Mouse (Mus musculus) neural tube, embryonic 15.5 days (tissue): ENCODE results near the gene Stx6. TPM values are rescaled to one million over a fixed set of nuclear protein-coding genes. Genes with fewer than 3 reads are reported as not detected.
A peak's percentile ranks its signal among the peaks of the same experiment; 100 is the strongest.

ENCODE experiments used
- ATAC-seq: fragments of 200-750 bp; cut with Nextera tagmentation; 2 replicates; pipeline ENCODE4 v1.8.0; 2017; ENCODE audit warnings: mild to moderate bottlenecking, moderate TSS enrichment, moderate library complexity; ENCODE audit not compliant: low FRiP score
- H3K27ac ChIP-seq: fragments of 300-500 bp; sonication (generic); replicated peaks from 2 replicates; pipeline ENCODE4 v1.5.1; 2015; ENCODE audit warnings: mild to moderate bottlenecking, inconsistent platforms
- H3K27me3 ChIP-seq: fragments of 300-500 bp; sonication (generic); replicated peaks from 2 replicates; pipeline ENCODE4 v1.6.1; 2015; ENCODE audit warnings: inconsistent platforms
- H3K36me3 ChIP-seq: fragments of 300-500 bp; sonication (generic); 2 replicates; pipeline ENCODE4 v1.6.1; 2015; ENCODE audit warnings: inconsistent platforms
- H3K4me1 ChIP-seq: fragments of 300-500 bp; sonication (generic); 2 replicates; pipeline ENCODE4 v1.6.1; 2015; ENCODE audit warnings: inconsistent platforms
- H3K4me2 ChIP-seq: fragments of 300-500 bp; sonication (generic); 2 replicates; pipeline ENCODE4 v1.6.1; 2015; ENCODE audit warnings: inconsistent platforms, mild to moderate bottlenecking, moderate library complexity
- H3K4me3 ChIP-seq: fragments of 300-500 bp; sonication (generic); replicated peaks from 2 replicates; pipeline ENCODE4 v1.5.1; 2015; ENCODE audit warnings: mild to moderate bottlenecking, inconsistent platforms
- H3K9ac ChIP-seq: fragments of 300-500 bp; sonication (generic); replicated peaks from 2 replicates; pipeline ENCODE4 v1.6.1; 2015; ENCODE audit warnings: mild to moderate bottlenecking, inconsistent platforms
- H3K9me3 ChIP-seq: fragments of 300-500 bp; sonication (generic); replicated peaks from 2 replicates; pipeline ENCODE4 v1.6.1; 2016; ENCODE audit warnings: inconsistent platforms
- WGBS: fragments of 180-500 bp; shearing (Covaris S2); methylation state at CpG from one replicate; pipeline ENCODE4 v1.1.7; 2015; ENCODE audit warnings: mixed read lengths; 5-methylcytosine and 5-hydroxymethylcytosine counted together
- polyA plus RNA-seq: library from polyadenylated mRNA; unstranded; fragments of >200 nt; fragmentation: Nextera tagmentation; extraction: Ambion mirVana; gene quantifications from 2 replicates; pipeline ENCODE4 v1.2.1, GENCODE M21; 2015

Stx6 gene
- polyA plus RNA-seq, 1 experiment from 2014 or later, result 102 TPM

DNA sequence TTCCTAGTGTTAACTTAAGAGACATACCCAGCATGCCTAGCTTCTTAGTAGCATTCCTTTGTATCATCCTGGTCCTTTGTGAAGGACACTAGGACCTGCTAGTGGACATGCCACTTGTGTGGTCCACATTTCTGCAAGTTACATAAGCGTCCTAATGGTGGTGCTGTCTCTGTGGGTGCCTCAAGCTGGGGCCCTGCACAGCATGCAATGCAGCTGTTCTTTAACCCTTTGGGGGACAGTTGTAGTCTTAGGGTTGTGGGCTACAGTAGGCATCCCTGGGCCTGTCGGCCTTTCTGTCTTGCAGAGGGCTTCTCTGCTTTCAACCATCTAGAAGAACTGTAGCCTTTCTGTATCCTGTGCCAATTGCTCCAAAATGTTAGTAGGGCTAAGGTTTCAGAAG is 42.5 kb downstream of the Stx6 start:
- Histone ChIP-seq H3K36me3 (peaks cover 28% of the 10 kb centered on the region), H3K4me1 (peaks cover 45% of the 10 kb centered on the region), H3K4me2 (no peak overlapping the region), H3K27me3 (no peaks in the 10 kb centered on the region), H3K27ac (no peak overlapping the region), H3K9ac (no peak overlapping the region), H3K4me3 (no peak overlapping the region), H3K9me3 (no peaks in the 10 kb centered on the region)
- 47% methylated on average over 2 of the region's 2 CpGs for WGBS
- no peak for ATAC-seq

DNA sequence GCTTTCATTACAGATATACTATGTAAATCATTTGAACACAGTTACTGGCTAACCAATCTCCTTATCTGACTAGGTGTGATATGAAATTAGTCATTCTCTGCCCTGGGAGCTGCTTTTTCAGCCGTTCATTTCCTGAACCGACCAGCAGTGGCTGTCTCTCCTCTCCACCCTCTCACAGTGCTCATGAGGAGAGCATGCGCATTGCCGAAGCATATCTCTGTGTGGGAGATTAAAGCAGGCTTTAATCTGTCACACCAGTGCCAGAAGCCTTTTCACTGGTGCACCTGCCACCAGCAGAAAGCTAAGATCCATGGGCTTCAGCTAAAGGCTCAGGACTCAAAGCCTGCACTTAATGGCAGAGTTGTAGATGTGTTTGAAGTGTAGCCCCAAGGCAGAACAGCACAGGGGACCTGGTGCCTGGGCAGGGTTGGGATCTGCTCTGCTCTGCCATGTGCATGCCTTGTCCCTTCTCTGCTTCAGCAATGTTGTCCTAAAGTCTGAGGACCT is 42.9 kb downstream of the Stx6 start:
- no peak overlapping the region for H3K9ac ChIP-seq
- H3K36me3 ChIP-seq, result peaks cover 28% of the 10 kb centered on the region
- H3K27me3 ChIP-seq, result no peaks in the 10 kb centered on the region
- peaks cover 49% of the 10 kb centered on the region for H3K4me1 ChIP-seq
- no peak overlapping the region for H3K4me2 ChIP-seq
- no peak for ATAC-seq
- H3K27ac ChIP-seq, result no peak overlapping the region
- no peak overlapping the region for H3K4me3 ChIP-seq
- H3K9me3 ChIP-seq, result no peaks in the 10 kb centered on the region
- WGBS, result 54% methylated on average over 4 of the region's 4 CpGs

- 79% methylated on average over 17 of the region's 17 CpGs for WGBS
- ATAC-seq, result no peak
- peak overlapping the region; percentile 29; the same call in 1 of the 2 replicates for H3K27ac ChIP-seq
- H3K4me1 ChIP-seq, result peaks cover 51% of the 10 kb centered on the region
- H3K9me3 ChIP-seq, result no peaks in the 10 kb centered on the region
- H3K36me3 ChIP-seq, result peaks cover 28% of the 10 kb centered on the region
- no peaks in the 10 kb centered on the region for H3K27me3 ChIP-seq
- H3K4me3 ChIP-seq, result no peak overlapping the region
- H3K4me2 ChIP-seq, result no peak overlapping the region
- H3K9ac ChIP-seq, result no peak overlapping the region
Observed at GRCm38 (mm10) chr1:155201914-155202313, 43.4 kb downstream of the Stx6 start.

DNA sequence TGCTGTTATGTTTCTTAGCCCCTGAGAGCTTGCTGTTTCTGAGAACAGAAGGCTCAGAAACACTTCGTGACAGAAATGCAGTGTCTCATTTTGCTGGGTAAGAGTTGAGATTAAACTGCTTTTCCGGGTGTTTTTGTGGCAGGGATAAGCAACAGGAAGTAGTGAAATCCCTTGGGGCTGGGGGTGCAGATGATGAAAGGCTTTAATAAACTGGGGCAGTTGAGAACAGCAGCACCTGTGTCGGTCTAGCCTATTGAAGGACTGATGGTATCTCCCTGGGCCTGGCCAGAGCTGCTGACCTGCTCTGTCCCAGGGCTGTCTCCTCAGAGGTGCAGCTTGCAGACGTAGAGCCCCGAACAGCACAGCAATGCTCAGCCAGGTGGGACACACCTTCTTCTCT is 44.0 kb downstream of the Stx6 start:
- Histone ChIP-seq H3K9ac (no peak overlapping the region), H3K4me2 (no peak overlapping the region), H3K27ac (peak overlapping the region; percentile 29; the same call in 1 of the 2 replicates), H3K27me3 (no peaks in the 10 kb centered on the region), H3K4me3 (no peak overlapping the region), H3K9me3 (no peaks in the 10 kb centered on the region), H3K36me3 (peaks cover 30% of the 10 kb centered on the region), H3K4me1 (peaks cover 51% of the 10 kb centered on the region)
- 70% methylated on average over 5 of the region's 5 CpGs for WGBS
- ATAC-seq, result no peak

GRCm38 (mm10) chr1:155203101-155203500 is 44.6 kb downstream of the Stx6 start:
- Histone ChIP-seq H3K4me2 (no peak overlapping the region), H3K9me3 (no peaks in the 10 kb centered on the region), H3K27ac (peak overlapping the region; percentile 29; the same call in 1 of the 2 replicates), H3K9ac (no peak overlapping the region), H3K4me1 (peaks cover 51% of the 10 kb centered on the region), H3K4me3 (no peak overlapping the region), H3K36me3 (peaks cover 29% of the 10 kb centered on the region), H3K27me3 (no peaks in the 10 kb centered on the region)
- 67% methylated on average over 7 of the region's 7 CpGs for WGBS
- ATAC-seq, result no peak

DNA sequence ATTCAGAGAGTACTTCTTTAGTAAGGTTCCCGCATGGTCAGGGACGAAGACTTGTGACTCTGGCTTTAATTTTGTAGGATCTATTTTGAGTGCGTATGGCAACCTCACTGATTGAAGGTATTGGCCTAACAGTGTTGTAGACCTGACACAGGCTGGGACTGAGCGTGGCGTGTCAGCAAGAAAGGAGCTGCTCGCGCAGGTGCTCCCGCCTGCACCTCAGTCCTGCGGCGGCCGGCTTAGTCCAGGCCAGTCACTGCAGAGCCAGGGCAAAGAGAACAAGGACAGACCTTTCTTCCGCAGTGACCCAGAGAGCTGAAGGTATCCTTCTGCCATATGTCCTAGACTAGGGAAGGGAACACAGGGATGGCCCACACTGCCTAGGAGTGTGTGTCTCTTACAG is 45.4 kb downstream of the Stx6 start:
- Histone ChIP-seq H3K9ac (no peak overlapping the region), H3K27me3 (no peaks in the 10 kb centered on the region), H3K4me1 (peaks cover 51% of the 10 kb centered on the region), H3K4me2 (no peak overlapping the region), H3K36me3 (peaks cover 21% of the 10 kb centered on the region), H3K27ac (peak overlapping the region; percentile 70), H3K4me3 (no peak overlapping the region), H3K9me3 (no peaks in the 10 kb centered on the region)
- WGBS, result 82% methylated on average over 12 of the region's 12 CpGs
- no peak for ATAC-seq

DNA sequence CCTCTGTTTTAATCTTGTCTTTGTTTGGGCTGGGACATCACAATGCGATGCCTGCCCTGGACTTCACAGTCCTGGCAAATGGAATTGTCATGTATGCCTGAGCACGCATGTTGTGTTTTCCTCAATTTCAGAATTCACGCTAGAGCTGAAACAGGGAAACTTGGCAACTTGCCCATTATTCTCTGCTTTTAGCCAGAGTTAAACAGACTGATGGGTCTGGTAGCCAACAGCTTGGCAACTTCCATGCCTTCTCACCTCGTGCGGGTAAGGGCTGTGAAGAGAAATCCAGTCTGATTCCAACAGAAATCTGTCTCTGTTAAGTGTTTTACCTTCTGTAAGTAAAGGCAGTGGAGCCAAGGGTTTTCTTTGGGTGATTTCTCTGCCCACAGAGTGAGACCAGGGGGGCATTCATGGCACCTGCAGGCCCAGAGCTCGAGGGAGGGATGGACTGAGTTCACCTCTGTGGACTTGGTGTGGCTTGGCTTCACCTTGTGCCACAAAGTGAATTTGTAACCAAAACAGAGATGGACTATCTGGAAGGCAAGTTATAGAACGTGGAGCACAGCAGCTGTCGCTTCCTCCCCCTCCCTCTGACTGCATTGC is 46.1 kb downstream of the Stx6 start:
- Histone ChIP-seq H3K4me2 (no peak overlapping the region), H3K9me3 (no peaks in the 10 kb centered on the region), H3K36me3 (peaks cover 18% of the 10 kb centered on the region), H3K4me3 (no peak overlapping the region), H3K4me1 (peaks cover 52% of the 10 kb centered on the region), H3K27me3 (no peaks in the 10 kb centered on the region), H3K27ac (peak overlapping the region; percentile 70), H3K9ac (no peak overlapping the region)
- 60% methylated on average over 8 of the region's 8 CpGs for WGBS
- ATAC-seq, result no peak

GRCm38 (mm10) chr1:155205311-155205710 is 46.8 kb downstream of the Stx6 start:
- H3K9me3 ChIP-seq, result no peaks in the 10 kb centered on the region
- peaks cover 58% of the 10 kb centered on the region for H3K4me1 ChIP-seq
- H3K4me2 ChIP-seq, result no peak overlapping the region
- WGBS, result 45% methylated on average over 7 of the region's 7 CpGs
- H3K36me3 ChIP-seq, result peaks cover 18% of the 10 kb centered on the region
- no peak overlapping the region for H3K9ac ChIP-seq
- peak overlapping the region; percentile 70 for H3K27ac ChIP-seq
- no peak overlapping the region for H3K4me3 ChIP-seq
- H3K27me3 ChIP-seq, result no peaks in the 10 kb centered on the region
- no peak for ATAC-seq

- peaks cover 63% of the 10 kb centered on the region for H3K4me1 ChIP-seq
Observed at GRCm38 (mm10) chr1:155205822-155206660, 47.5 kb downstream of the Stx6 start.

DNA sequence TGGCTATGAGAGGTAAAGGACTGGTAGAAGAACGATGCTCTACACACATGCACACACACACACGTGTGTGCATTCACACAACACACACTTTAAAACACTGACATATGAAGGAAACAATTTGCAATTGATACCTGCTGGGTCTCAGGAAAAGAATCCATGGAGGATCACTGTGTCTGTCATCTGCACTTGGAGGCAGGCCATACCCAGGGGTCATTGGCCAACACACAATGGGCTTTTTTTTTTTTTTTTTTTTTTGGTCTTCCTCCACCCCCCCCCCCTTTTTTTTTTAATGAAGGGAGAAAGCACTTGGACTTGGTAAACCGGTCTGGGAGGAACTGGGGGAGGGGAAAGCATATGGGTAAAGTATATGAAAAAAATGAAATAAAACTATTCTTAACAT is 49.3 kb downstream of the Stx6 start:
- H3K9ac ChIP-seq, result no peak overlapping the region
- no peak for ATAC-seq
- no peak overlapping the region for H3K4me3 ChIP-seq
- H3K4me1 ChIP-seq, result peaks cover 63% of the 10 kb centered on the region
- 74% methylated on average over 3 of the region's 3 CpGs for WGBS
- H3K36me3 ChIP-seq, result peaks cover 10% of the 10 kb centered on the region; the same call in 1 of the 2 replicates
- H3K9me3 ChIP-seq, result no peaks in the 10 kb centered on the region
- no peak overlapping the region for H3K27ac ChIP-seq
- no peak overlapping the region for H3K4me2 ChIP-seq
- no peaks in the 10 kb centered on the region for H3K27me3 ChIP-seq

More at GRCm38 (mm10) chr1:155205822-155206660, 47.5 kb downstream of the Stx6 start:
- H3K9me3 ChIP-seq, result no peaks in the 10 kb centered on the region
- no peak overlapping the region for H3K4me2 ChIP-seq
- H3K27me3 ChIP-seq, result no peaks in the 10 kb centered on the region
- WGBS, result 43% methylated on average over 19 of the region's 19 CpGs
- peaks cover 15% of the 10 kb centered on the region; the same call in 1 of the 2 replicates for H3K36me3 ChIP-seq
- H3K9ac ChIP-seq, result no peak overlapping the region
- ATAC-seq, result no peak
- peak overlapping the region; percentile 70 for H3K27ac ChIP-seq
- H3K4me3 ChIP-seq, result no peak overlapping the region

- Histone ChIP-seq H3K9ac (no peak overlapping the region), H3K4me1 (peaks cover 59% of the 10 kb centered on the region)
- 56% methylated on average over 11 of the region's 11 CpGs for WGBS
Observed at GRCm38 (mm10) chr1:155210011-155210763, 51.7 kb downstream of the Stx6 start.

More at GRCm38 (mm10) chr1:155210011-155210763, 51.7 kb downstream of the Stx6 start:
- H3K36me3 ChIP-seq, result peaks cover 10% of the 10 kb centered on the region; the same call in 1 of the 2 replicates
- no peak overlapping the region for H3K4me3 ChIP-seq
- peak; percentile 14; the same call in 1 of the 2 replicates for ATAC-seq
- no peaks in the 10 kb centered on the region for H3K9me3 ChIP-seq
- H3K27ac ChIP-seq, result peak overlapping the region; percentile 54; the same call in 1 of the 2 replicates
- no peak overlapping the region for H3K4me2 ChIP-seq
- H3K27me3 ChIP-seq, result no peaks in the 10 kb centered on the region
